Mouse (Mus musculus): ENCODE data around the gene Foxn2. TPM values are rescaled to one million over a fixed set of nuclear protein-coding genes. Genes with fewer than 3 reads are reported as not detected.
"Not testable (repeated sequence)": the region's sequence is repeated elsewhere in the genome, so short reads cannot be mapped to it uniquely, and the experiment has no call there.

The Foxn2 gene
- polyA plus RNA-seq, 1 experiment = 9.2 TPM

- peak; percentile 5 to 31 for DNase-seq (ENCODE audit: extremely low spot score in 1 of 2, low spot score in 1 of 2)
Measured at GRCm38 (mm10) chr17:88441001-88441431, 505 bp downstream of the Foxn2 start.

GRCm38 (mm10) chr17:88441432-88442174, 1.1 kb downstream of the Foxn2 start:
- peak; percentile 20 to 50 for DNase-seq (ENCODE audit: extremely low spot score in 1 of 2, low spot score in 1 of 2)

GRCm38 (mm10) chr17:88442661-88443060, 2.1 kb downstream of the Foxn2 start:
- no peak for DNase-seq (ENCODE audit: extremely low spot score in 1 of 2, low spot score in 1 of 2)

- no peak for DNase-seq (ENCODE audit: extremely low spot score in 1 of 2, low spot score in 1 of 2)
Measured at GRCm38 (mm10) chr17:88443186-88443585, 2.7 kb downstream of the Foxn2 start.

- DNase-seq (ENCODE audit: extremely low spot score in 1 of 2, low spot score in 1 of 2) = no peak
Measured at GRCm38 (mm10) chr17:88458079-88458478, 17.6 kb downstream of the Foxn2 start.

- DNase-seq (ENCODE audit: extremely low spot score in 1 of 2, low spot score in 1 of 2) = no peak
Measured at GRCm38 (mm10) chr17:88459516-88459915, 19.0 kb downstream of the Foxn2 start.

GRCm38 (mm10) chr17:88459916-88460901, 19.7 kb downstream of the Foxn2 start:
- no peak for DNase-seq (ENCODE audit: extremely low spot score in 1 of 2, low spot score in 1 of 2)

- DNase-seq (ENCODE audit: extremely low spot score in 1 of 2, low spot score in 1 of 2) = peak in 1 of 2 experiments; percentile 22
Measured at GRCm38 (mm10) chr17:88462658-88463057, 22.1 kb downstream of the Foxn2 start.

- DNase-seq (ENCODE audit: extremely low spot score in 1 of 2, low spot score in 1 of 2) = no peak
Measured at GRCm38 (mm10) chr17:88466591-88466990, 26.1 kb downstream of the Foxn2 start.

GRCm38 (mm10) chr17:88467696-88468095, 27.2 kb downstream of the Foxn2 start:
- DNase-seq (ENCODE audit: extremely low spot score in 1 of 2, low spot score in 1 of 2) = no peak

DNA sequence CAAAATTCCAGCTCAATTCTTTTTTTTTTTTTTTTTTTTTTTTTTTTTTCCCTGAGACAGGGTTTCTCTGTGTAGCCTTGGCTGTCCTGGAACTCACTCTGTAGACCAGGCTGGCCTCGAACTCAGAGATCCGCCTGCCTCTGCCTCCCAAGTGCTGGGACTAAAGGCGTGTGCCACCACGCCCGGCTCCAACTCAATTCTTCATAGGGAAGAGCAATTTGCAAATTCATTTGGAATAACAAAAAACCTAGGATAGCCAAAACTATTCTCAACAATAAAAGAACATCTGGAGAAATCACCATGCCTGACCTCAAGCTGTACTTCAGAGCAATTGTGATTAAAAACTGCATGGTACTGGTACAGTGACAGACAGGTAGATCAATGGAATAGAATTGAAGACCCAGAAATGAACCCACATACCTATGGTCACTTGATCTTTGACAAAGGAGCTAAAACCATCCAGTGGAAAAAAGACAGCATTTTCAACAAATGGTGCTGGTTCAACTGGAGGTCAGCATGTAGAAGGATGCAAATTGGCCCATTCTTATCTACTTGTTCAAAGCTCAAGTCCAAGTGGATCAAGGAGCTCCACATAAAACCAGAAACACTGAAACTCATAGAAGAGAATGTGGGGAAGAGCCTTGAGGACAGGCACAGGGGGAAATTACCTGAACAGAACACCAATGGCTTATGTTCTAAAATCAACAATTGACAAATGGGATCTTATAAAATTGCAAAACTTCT, 28.3 kb downstream of the Foxn2 start:
- not testable (repeated sequence) for DNase-seq (ENCODE audit: extremely low spot score in 1 of 2, low spot score in 1 of 2)

DNA sequence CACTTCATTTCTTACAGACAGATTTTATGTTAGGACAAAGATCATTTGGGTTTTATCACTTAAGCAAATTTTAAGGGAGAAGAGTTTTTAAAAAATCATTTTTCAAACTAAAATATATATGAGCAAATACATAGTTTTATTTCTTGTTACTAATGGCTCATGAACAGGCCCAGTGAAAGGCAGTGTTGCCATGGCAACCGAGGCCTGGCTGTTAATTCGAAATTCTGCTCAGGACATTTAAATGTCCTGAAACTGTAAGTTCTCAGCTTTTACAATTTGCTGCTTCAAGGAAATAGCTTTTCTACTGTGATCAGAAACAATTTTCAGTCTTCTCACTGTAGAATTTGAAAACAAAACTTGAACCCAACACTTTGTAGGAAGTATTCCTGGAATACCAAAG, 33.3 kb downstream of the Foxn2 start:
- peak in 1 of 2 experiments; percentile 51 for DNase-seq (ENCODE audit: extremely low spot score in 1 of 2, low spot score in 1 of 2)

GRCm38 (mm10) chr17:88477165-88477564, 36.7 kb downstream of the Foxn2 start:
- no peak for DNase-seq (ENCODE audit: extremely low spot score in 1 of 2, low spot score in 1 of 2)

- DNase-seq (ENCODE audit: extremely low spot score in 1 of 2, low spot score in 1 of 2) = no peak
Measured at GRCm38 (mm10) chr17:88477699-88478098, 37.2 kb downstream of the Foxn2 start.

DNA sequence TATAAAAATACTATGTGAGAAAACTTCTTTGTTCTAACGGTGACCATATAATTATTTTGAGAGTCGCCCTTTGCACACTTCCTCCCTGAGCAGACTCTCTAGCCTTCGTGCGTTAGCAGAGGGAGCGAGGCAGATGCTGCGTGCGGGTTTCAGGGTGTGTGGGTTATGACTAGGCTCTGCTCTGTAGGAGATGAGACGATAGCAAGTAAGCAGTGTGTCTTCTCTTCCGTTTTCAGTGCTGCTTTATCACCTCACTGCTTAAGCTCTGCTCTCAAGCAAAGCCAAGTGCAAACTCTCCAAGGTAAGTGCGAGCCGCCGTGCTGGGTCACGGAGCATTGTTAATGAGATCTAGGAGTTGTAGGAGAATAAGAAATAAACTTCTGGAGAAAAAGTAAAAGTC, 38.5 kb downstream of the Foxn2 start:
- no peak for DNase-seq (ENCODE audit: extremely low spot score in 1 of 2, low spot score in 1 of 2)

- DNase-seq (ENCODE audit: extremely low spot score in 1 of 2, low spot score in 1 of 2) = no peak
Measured at GRCm38 (mm10) chr17:88480369-88480768, 39.9 kb downstream of the Foxn2 start.

DNA sequence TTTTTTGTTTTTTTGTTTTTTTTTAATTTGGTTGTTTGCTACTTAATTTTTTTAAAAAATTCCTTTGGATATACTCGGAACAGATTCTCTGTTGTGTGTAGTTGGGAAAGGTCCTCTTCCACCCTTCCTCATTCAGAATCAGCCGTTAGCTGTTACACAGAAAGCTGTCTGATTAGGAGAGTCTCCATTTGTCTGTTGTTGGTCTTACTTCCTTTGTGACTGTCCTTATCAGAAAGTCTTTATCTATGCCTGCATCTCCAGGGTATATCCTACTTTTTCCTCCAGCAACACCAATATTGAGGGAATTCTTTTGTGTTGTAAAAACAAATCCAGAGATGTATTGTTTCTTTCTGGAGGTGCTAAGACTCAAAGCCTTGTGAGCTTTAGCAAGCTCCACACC, 40.6 kb downstream of the Foxn2 start:
- DNase-seq (ENCODE audit: extremely low spot score in 1 of 2, low spot score in 1 of 2) = no peak

DNA sequence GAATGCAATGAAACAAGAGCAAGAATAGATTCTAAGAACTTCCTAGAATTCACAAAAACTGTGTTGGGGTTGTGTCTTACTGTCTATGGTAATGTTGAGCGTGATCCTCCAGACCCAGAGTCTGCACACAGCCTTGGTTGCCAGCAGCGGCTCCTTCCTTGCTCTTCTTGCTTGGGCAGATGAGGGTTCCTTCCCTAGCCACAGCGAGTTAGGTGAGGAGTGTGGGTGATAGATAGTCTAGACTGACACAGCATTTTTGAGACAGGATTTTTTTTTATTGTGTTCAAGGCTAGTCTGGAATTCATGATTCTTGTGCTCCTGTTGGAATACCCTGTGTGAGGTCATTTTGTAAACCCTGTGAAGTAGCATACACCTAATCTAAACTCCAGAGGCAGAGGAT, 41.1 kb downstream of the Foxn2 start:
- DNase-seq (ENCODE audit: extremely low spot score in 1 of 2, low spot score in 1 of 2) = no peak

DNA sequence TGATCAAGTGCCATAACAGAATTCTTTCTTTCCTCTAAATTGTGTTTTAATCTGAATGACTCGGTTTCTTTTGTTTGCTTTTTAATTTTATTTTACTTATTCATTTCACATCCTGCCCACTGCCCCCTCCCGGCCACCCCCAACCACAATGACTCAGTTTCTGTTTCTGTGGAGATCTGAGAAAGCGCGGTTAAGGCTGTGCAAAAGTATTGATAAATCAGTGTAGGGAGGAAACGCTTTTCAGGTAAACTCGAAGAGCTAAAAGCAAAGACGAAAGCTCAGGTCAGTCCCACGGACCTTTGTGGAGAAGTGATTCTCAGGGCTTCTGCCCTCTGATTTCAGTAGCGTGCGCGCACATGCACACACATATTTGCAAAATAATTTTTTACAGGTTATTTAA, 44.0 kb downstream of the Foxn2 start:
- DNase-seq (ENCODE audit: extremely low spot score in 1 of 2, low spot score in 1 of 2) = no peak

DNA sequence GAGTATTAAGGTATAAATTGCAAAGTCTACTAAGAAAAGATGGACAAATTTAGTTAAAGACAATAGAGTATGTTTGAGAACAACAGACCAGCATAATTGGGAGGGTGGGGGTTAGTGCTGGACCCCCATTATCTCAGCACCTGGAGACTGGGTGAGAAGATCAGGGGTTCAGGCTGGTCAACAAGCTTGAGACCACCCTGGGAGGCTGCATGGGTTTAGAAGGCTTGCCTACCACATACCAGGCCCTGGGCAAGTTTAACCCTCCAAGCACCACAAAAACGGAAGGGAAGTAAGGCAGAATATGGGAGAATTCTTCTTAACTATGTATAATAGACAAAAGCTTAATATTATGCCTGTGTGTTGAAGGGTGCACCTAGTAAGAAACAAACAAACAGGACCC, 44.4 kb downstream of the Foxn2 start:
- DNase-seq (ENCODE audit: extremely low spot score in 1 of 2, low spot score in 1 of 2) = no peak

- DNase-seq (ENCODE audit: extremely low spot score in 1 of 2, low spot score in 1 of 2) = no peak
Measured at GRCm38 (mm10) chr17:88490546-88490945, 50.0 kb downstream of the Foxn2 start.
